Mouse (Mus musculus) stomach, embryonic 14.5 days (tissue): ENCODE results near the gene Ifitm5. TPM values are rescaled to one million over a fixed set of nuclear protein-coding genes. Genes with fewer than 3 reads are reported as not detected.
"Not testable (repeated sequence)": the region's sequence is repeated elsewhere in the genome, so short reads cannot be mapped to it uniquely, and the experiment has no call there.

Source experiments
- ATAC-seq: fragments of 200-750 bp; cut with Nextera tagmentation; 2 replicates; pipeline ENCODE4 v1.8.0; 2017; ENCODE audit warnings: low read depth, moderate TSS enrichment; ENCODE audit not compliant: insufficient number of reproducible peaks, insufficient read depth, low FRiP score
- H3K27ac ChIP-seq: fragments of 300-500 bp; sonication (generic); 2 replicates; pipeline ENCODE4 v1.5.1; 2014; ENCODE audit warnings: mild to moderate bottlenecking, low read length, moderate library complexity, mixed read lengths
- H3K27me3 ChIP-seq: fragments of 300-500 bp; sonication (generic); 2 replicates; pipeline ENCODE4 v1.6.1; 2014; ENCODE audit warnings: low read length, control low read depth, mixed read lengths; ENCODE audit not compliant: control insufficient read depth, insufficient read depth
- H3K36me3 ChIP-seq: fragments of 300-500 bp; sonication (generic); 2 replicates; pipeline ENCODE4 v1.6.1; 2014; ENCODE audit warnings: mild to moderate bottlenecking, control low read depth, low read length, moderate library complexity, mixed read lengths; ENCODE audit not compliant: control insufficient read depth, insufficient read depth
- H3K4me1 ChIP-seq: fragments of 300-500 bp; sonication (generic); 2 replicates; pipeline ENCODE4 v1.6.1; 2014; ENCODE audit warnings: low read length, control low read depth, mixed read lengths; ENCODE audit not compliant: control insufficient read depth, insufficient read depth
- H3K4me2 ChIP-seq: fragments of 300-500 bp; sonication (generic); replicated peaks from 2 replicates; pipeline ENCODE4 v1.6.1; 2014; ENCODE audit warnings: low read depth, low read length, control low read depth
- H3K4me3 ChIP-seq: fragments of 300-500 bp; sonication (generic); 2 replicates; pipeline ENCODE4 v1.5.1; 2014; ENCODE audit warnings: low read depth, low read length, control low read depth
- H3K9ac ChIP-seq: fragments of 300-500 bp; sonication (generic); replicated peaks from 2 replicates; pipeline ENCODE4 v1.6.1; 2014; ENCODE audit warnings: low read depth, mild to moderate bottlenecking, control low read depth, low read length, moderate library complexity, mixed read lengths
- H3K9me3 ChIP-seq: fragments of 300-500 bp; sonication (generic); 2 replicates; pipeline ENCODE4 v1.6.1; 2016; ENCODE audit warnings: low read depth, low read length, control low read depth; ENCODE audit not compliant: control insufficient read depth
- WGBS: fragments of 180-500 bp; shearing (Covaris S2); extraction: QIAGEN DNeasy Blood & Tissue Kit; methylation state at CpG from one replicate; pipeline ENCODE4 v1.1.7; 2014; 5-methylcytosine and 5-hydroxymethylcytosine counted together
- polyA plus RNA-seq: library from polyadenylated mRNA; unstranded; fragments of >200 nt; fragmentation: Nextera tagmentation; extraction: Ambion mirVana; gene quantifications from 2 replicates; pipeline ENCODE4 v1.2.1, GENCODE M21; 2014

Gene Ifitm5
- polyA plus RNA-seq, 1 experiment from 2014 or later, result 2.6 TPM

DNA sequence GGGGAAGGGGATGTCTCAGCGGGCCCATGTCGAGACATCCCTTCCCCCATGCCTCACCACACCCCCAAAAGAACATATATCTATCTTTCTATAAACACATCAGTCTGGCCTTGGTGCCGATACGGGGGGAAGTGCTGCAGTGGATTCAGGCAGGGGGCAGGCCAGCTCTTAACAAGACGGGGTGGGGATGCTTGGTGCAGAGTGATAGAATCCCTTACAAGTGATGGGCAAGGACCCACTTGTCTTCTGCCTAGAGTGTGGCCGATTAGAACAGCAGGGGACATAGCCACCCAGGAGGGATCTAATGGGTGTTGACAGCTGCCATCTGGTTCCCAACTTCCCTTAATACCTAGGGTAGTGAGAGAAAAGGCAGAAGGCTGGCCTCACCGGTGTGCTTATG, 20.8 kb upstream of the Ifitm5 start:
- H3K27me3 ChIP-seq, result no peaks in the 10 kb centered on the region
- H3K4me2 ChIP-seq, result 0 out of 2 replicates have a peak overlapping the region, but pooled peaks have one; percentile 18
- H3K27ac ChIP-seq, result peak overlapping the region; percentile 94
- WGBS, result 18% methylated on average over 7 of the region's 7 CpGs
- no peaks in the 10 kb centered on the region for H3K9me3 ChIP-seq
- peaks cover 50% of the 10 kb centered on the region for H3K4me1 ChIP-seq
- no peaks in the 10 kb centered on the region for H3K36me3 ChIP-seq
- H3K9ac ChIP-seq, result no peak overlapping the region
- no peak overlapping the region for H3K4me3 ChIP-seq
- ATAC-seq, result peak; percentile 8; the same call in 1 of the 2 replicates

- H3K4me2 ChIP-seq, result peak overlapping the region; percentile 57
Observed at GRCm38 (mm10) chr7:140968710-140969109, 18.6 kb upstream of the Ifitm5 start.

GRCm38 (mm10) chr7:140967862-140968591, 17.9 kb upstream of the Ifitm5 start:
- Histone ChIP-seq H3K36me3 (no peaks in the 10 kb centered on the region), H3K4me2 (peak overlapping the region; percentile 57), H3K27me3 (no peaks in the 10 kb centered on the region), H3K9me3 (no peaks in the 10 kb centered on the region), H3K9ac (no peak overlapping the region; the same call in 1 of the 2 replicates), H3K4me1 (peaks cover 34% of the 10 kb centered on the region), H3K27ac (peak overlapping the region; percentile 84), H3K4me3 (peak overlapping the region; percentile 26)
- peak; percentile 66 for ATAC-seq
- whole genome bisulfite sequencing, result 4% methylated on average over 14 of the region's 14 CpGs

More at GRCm38 (mm10) chr7:140968710-140969109, 18.6 kb upstream of the Ifitm5 start:
- H3K27ac ChIP-seq, result peak overlapping the region; percentile 84; the same call in 1 of the 2 replicates
- H3K4me1 ChIP-seq, result peaks cover 40% of the 10 kb centered on the region
- 16% methylated on average over 3 of the region's 3 CpGs for whole genome bisulfite sequencing
- not testable (repeated sequence) for H3K9me3 ChIP-seq, H3K36me3 ChIP-seq, H3K27me3 ChIP-seq, ATAC-seq, H3K9ac ChIP-seq
- peak overlapping the region; percentile 26; the same call in 1 of the 2 replicates for H3K4me3 ChIP-seq

- peak within 1 kb of the TSS; percentile 84 for H3K27ac ChIP-seq
- no peak for ATAC-seq
- H3K27me3 ChIP-seq, result no peaks in the 10 kb centered on the region
- H3K9ac ChIP-seq, result no peak within 1 kb of the TSS
- H3K4me3 ChIP-seq, result peak within 1 kb of the TSS; percentile 26
- peaks cover 33% of the 10 kb centered on the region for H3K4me1 ChIP-seq
- no peaks in the 10 kb centered on the region for H3K9me3 ChIP-seq
- WGBS, result 91% methylated on average over 4 of the region's 4 CpGs
- no peaks in the 10 kb centered on the region for H3K36me3 ChIP-seq
- peak within 1 kb of the TSS; percentile 57 for H3K4me2 ChIP-seq
Observed at GRCm38 (mm10) chr7:140966921-140967320, 16.8 kb upstream of the Ifitm5 start, which contains the start of gene Ifitm1. Gene Ifitm1 (plus strand): TSS chr7:140967221.

- no peak for ATAC-seq
- no peaks in the 10 kb centered on the region for H3K9me3 ChIP-seq
- no peaks in the 10 kb centered on the region for H3K27me3 ChIP-seq
- no peak overlapping the region for H3K4me3 ChIP-seq
- H3K4me1 ChIP-seq, result peaks cover 5% of the 10 kb centered on the region; the same call in 1 of the 2 replicates
- H3K36me3 ChIP-seq, result no peaks in the 10 kb centered on the region
- no peak overlapping the region for H3K27ac ChIP-seq
- no peak overlapping the region for H3K4me2 ChIP-seq
- 85% methylated on average over 2 of the region's 2 CpGs for WGBS
- no peak overlapping the region for H3K9ac ChIP-seq
Observed at GRCm38 (mm10) chr7:140962733-140963132, 12.6 kb upstream of the Ifitm5 start.

- 80% methylated on average over 2 of the region's 2 CpGs for WGBS
- Histone ChIP-seq H3K4me1 (peaks cover 8% of the 10 kb centered on the region; the same call in 1 of the 2 replicates), H3K27ac (no peak overlapping the region), H3K4me3 (no peak overlapping the region), H3K36me3 (no peaks in the 10 kb centered on the region), H3K9me3 (no peaks in the 10 kb centered on the region), H3K27me3 (no peaks in the 10 kb centered on the region), H3K4me2 (no peak overlapping the region), H3K9ac (no peak overlapping the region)
- ATAC-seq, result no peak
Observed at GRCm38 (mm10) chr7:140961416-140961815, 11.3 kb upstream of the Ifitm5 start.

DNA sequence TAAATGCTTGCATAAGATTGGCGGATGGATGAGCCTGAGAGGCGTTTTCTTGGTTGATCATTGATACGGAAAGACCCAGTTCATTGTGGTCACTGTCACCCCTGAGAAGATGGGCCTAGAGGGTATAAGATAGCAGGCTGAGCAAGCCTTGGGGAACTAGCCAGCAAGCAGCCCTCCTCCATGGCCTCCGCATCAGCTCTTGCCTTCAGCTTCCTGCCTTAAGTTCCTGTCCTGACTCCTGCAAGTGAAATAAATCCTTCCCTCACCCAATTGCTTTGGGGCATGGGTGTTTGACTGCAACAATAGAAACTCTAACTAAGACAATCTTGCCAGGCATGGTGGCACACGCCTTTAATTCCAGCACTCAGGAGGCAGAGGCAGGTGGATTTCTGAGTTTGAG, 9.9 kb upstream of the Ifitm5 start:
- H3K27ac ChIP-seq, result no peak overlapping the region

DNA sequence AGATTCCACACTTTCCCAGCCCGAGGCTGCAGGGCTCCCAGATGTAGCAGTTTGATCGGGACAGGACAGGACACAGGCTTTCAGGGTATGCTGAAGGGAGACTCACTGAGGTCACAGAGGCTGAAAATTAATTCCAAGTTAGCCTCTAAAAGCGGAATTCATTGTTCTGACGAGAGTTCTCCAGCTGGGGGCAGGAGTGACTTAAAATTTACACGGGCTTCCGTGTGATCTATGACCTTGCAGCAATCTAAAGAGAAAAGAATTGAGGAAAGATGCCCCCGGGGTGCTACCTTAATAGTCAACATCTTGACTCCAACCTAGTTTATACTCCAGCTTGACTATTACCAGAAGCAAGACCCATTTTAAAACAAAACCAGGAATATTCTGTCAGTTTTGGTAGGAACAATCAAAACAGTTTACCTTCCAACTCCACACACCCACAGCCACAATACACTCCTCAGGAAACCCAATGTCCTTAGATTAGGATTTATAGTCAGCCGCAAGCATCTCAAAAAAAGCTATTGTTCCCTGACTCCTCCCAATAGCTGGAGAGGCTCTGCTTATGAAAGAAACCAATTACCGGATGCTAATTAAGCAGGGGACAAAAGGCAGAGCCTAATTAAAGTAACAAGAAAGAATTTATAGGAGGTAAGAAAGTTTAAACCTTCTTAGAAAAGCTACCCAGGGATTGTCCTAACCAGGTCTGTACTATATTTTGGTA, 9.2 kb upstream of the Ifitm5 start:
- WGBS, result 15% methylated on average over 9 of the region's 9 CpGs

More for the DNA sequence above, 9.9 kb upstream of the Ifitm5 start:
- Histone ChIP-seq H3K4me2 (no peak overlapping the region), H3K4me1 (peaks cover 13% of the 10 kb centered on the region; the same call in 1 of the 2 replicates), H3K4me3 (no peak overlapping the region), H3K9me3 (no peaks in the 10 kb centered on the region), H3K36me3 (no peaks in the 10 kb centered on the region), H3K9ac (no peak overlapping the region), H3K27me3 (no peaks in the 10 kb centered on the region)
- ATAC-seq, result no peak
- WGBS, result 85% methylated on average over 5 of the region's 5 CpGs

More for the DNA sequence above, 9.2 kb upstream of the Ifitm5 start:
- H3K27me3 ChIP-seq, result no peaks in the 10 kb centered on the region
- no peak overlapping the region for H3K9ac ChIP-seq
- ATAC-seq, result no peak
- H3K27ac ChIP-seq, result no peak overlapping the region
- H3K4me2 ChIP-seq, result no peak overlapping the region
- H3K36me3 ChIP-seq, result no peaks in the 10 kb centered on the region
- no peak overlapping the region for H3K4me3 ChIP-seq
- no peaks in the 10 kb centered on the region for H3K9me3 ChIP-seq
- H3K4me1 ChIP-seq, result peaks cover 17% of the 10 kb centered on the region
